Comparison of ENCODE assay signal across 11 mouse cellular contexts in the genomic region with DNA sequence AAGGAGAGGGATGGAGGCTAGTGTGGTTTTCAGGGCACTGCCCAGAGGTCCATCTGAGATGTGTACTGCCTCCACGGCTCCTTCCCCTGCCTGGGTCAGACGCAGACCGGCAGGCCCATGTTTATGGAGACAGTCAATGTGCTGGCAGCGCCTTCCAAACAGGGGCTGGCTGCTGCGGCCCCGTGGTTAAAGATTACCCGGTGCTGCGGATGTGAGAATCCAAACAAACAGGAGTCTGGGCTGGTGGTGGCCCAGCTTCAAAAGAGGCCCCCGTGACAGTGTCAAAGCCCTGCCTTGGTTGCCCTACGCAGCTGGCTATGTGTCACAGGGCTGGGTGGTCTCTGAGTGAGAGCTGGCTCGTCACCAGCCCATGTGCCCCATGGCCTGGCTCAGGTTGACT.
DNase-seq lines count a peak whose midpoint lies in the region; ATAC-seq and TF ChIP-seq lines count a peak whose summit lies in the region.
"Had no signal": no experiment of that assay in that cellular context is flagged by ENCODE, and none has a peak within 500 bp of the region (broad histone marks: within the 10 kb centered on the region; RNA-seq: fewer than 3 reads in every experiment).

No protein-coding gene starts in this region.

- peak; percentile 72 for DNase-seq in kidney, postnatal 10 days
- DNase-seq in limb, embryonic 10.5 days (ENCODE audit: low spot score) = no peak
- DNase-seq in Muller cell, postnatal 12 days (ENCODE audit: inconsistent ontology term) = no peak
- no peak for DNase-seq in right cerebral cortex, postnatal 14 days
- no peak for DNase-seq in adrenal gland, postnatal 25 days
- DNase-seq: cerebellum, postnatal 10 days had no signal

- no peaks in the 10 kb centered on the region for H3K9me3 ChIP-seq in E14TG2a.4 (ENCODE audit: low read length)
- no peaks in the 10 kb centered on the region for H3K9me3 ChIP-seq in embryonic facial prominence, embryonic 13.5 days
- no peaks in the 10 kb centered on the region for H3K9me3 ChIP-seq in liver, embryonic 16.5 days (replicated peaks; ENCODE audit: control insufficient read depth, low read length)
- no peaks in the 10 kb centered on the region for H3K9me3 ChIP-seq in limb, embryonic 10.5 days (replicated peaks)
- H3K9me3 ChIP-seq: midbrain, embryonic 12.5 days had no signal

- no peak overlapping the region for H3K9ac ChIP-seq in embryonic facial prominence, embryonic 13.5 days
- no peak overlapping the region for H3K9ac ChIP-seq in liver, embryonic 16.5 days (ENCODE audit: low read depth, low read length)
- H3K9ac ChIP-seq: midbrain, embryonic 12.5 days had no signal

- no peak overlapping the region for H3K4me2 ChIP-seq in embryonic facial prominence, embryonic 13.5 days
- no peak overlapping the region for H3K4me2 ChIP-seq in liver, embryonic 16.5 days (ENCODE audit: low read depth, low read length)
- H3K4me2 ChIP-seq: midbrain, embryonic 12.5 days had no signal

- peaks cover 18% of the 10 kb centered on the region for H3K36me3 ChIP-seq in E14TG2a.4 (ENCODE audit: insufficient read depth, low read length)
- H3K36me3 ChIP-seq in embryonic facial prominence, embryonic 13.5 days = no peaks in the 10 kb centered on the region
- no peaks in the 10 kb centered on the region for H3K36me3 ChIP-seq in liver, embryonic 16.5 days (ENCODE audit: control insufficient read depth, insufficient read depth)
- no peaks in the 10 kb centered on the region for H3K36me3 ChIP-seq in limb, embryonic 10.5 days
- H3K36me3 ChIP-seq: midbrain, embryonic 12.5 days had no signal

- peak; percentile 24; the same call in 1 of the 2 replicates for ATAC-seq in embryonic facial prominence, embryonic 13.5 days (ENCODE audit: insufficient number of reproducible peaks, insufficient read depth, low FRiP score, low TSS enrichment, low read depth)
- peak; percentile 78 for ATAC-seq in liver, embryonic 16.5 days (ENCODE audit: low read depth)

- peaks cover 68% of the 10 kb centered on the region for H3K4me1 ChIP-seq in E14TG2a.4 (replicated peaks; ENCODE audit: low read depth, low read length)
- H3K4me1 ChIP-seq in embryonic facial prominence, embryonic 13.5 days = peaks cover 13% of the 10 kb centered on the region; the same call in 1 of the 2 replicates
- peaks cover 2% of the 10 kb centered on the region; the same call in 1 of the 2 replicates for H3K4me1 ChIP-seq in liver, embryonic 16.5 days (ENCODE audit: control insufficient read depth, low read depth, low read length)
- peaks cover 21% of the 10 kb centered on the region for H3K4me1 ChIP-seq in limb, embryonic 10.5 days

- WGBS in embryonic facial prominence, embryonic 13.5 days = 60% methylated on average over 11 of the region's 11 CpGs
- 40% methylated on average over 11 of the region's 11 CpGs for WGBS in liver, embryonic 16.5 days (ENCODE audit: insufficient replicate concordance)
- 42% methylated on average over 11 of the region's 11 CpGs for WGBS in limb, embryonic 10.5 days

- peaks cover 22% of the 10 kb centered on the region for H3K27me3 ChIP-seq in E14TG2a.4 (ENCODE audit: insufficient read depth, low read length)
- H3K27me3 ChIP-seq in embryonic facial prominence, embryonic 13.5 days = peaks cover 20% of the 10 kb centered on the region
- peaks cover 8% of the 10 kb centered on the region for H3K27me3 ChIP-seq in liver, embryonic 16.5 days (ENCODE audit: control insufficient read depth, insufficient read depth, low read depth, low read length)
- H3K27me3 ChIP-seq in limb, embryonic 10.5 days (ENCODE audit: low read depth, poor library complexity, severe bottlenecking) = peaks cover 37% of the 10 kb centered on the region

- H3K27ac ChIP-seq in embryonic facial prominence, embryonic 13.5 days = no peak overlapping the region
- H3K27ac ChIP-seq in liver, embryonic 16.5 days (ENCODE audit: low read length) = no peak overlapping the region
- H3K27ac ChIP-seq in limb, embryonic 10.5 days = no peak overlapping the region
- H3K27ac ChIP-seq: midbrain, embryonic 12.5 days had no signal

- no peak for TF ChIP-seq CTCF in E14TG2a.4 (conservative IDR thresholded peaks at IDR 0.05; ENCODE audit: low read length)

- H3K4me3 ChIP-seq in E14TG2a.4 (replicated peaks; ENCODE audit: low read length) = 0 out of 2 replicates have a peak overlapping the region, but pooled peaks have one; percentile 7
- H3K4me3 ChIP-seq in embryonic facial prominence, embryonic 13.5 days = no peak overlapping the region
- no peak overlapping the region for H3K4me3 ChIP-seq in liver, embryonic 16.5 days (ENCODE audit: low read depth, low read length)
- no peak overlapping the region for H3K4me3 ChIP-seq in limb, embryonic 10.5 days
- H3K4me3 ChIP-seq: erythroblast, embryonic 14.5 days; midbrain, embryonic 12.5 days had no signal
